ENCODE assay signal across 18 mouse cellular contexts in genomic region chr1:73972726-73973125, GRCm38 (mm10).
DNase-seq lines count a peak whose midpoint lies in the region; ATAC-seq and TF ChIP-seq lines count a peak whose summit lies in the region.
"Had no signal": no experiment of that assay in that cellular context is flagged by ENCODE, and none has a peak within 500 bp of the region (broad histone marks: within the 10 kb centered on the region; RNA-seq: fewer than 3 reads in every experiment).

No protein-coding gene starts in this region.

- no peak overlapping the region for H3K4me3 ChIP-seq in heart, embryonic 11.5 days (ENCODE audit: low read depth, low read length)
- no peak overlapping the region for H3K4me3 ChIP-seq in kidney, postnatal 0 days (replicated peaks; ENCODE audit: low read depth, low read length)
- H3K4me3 ChIP-seq in limb, embryonic 10.5 days = no peak overlapping the region
- H3K4me3 ChIP-seq: hindbrain, embryonic 12.5 days; midbrain, embryonic 13.5 days had no signal

- intact Hi-C loops in heart, postnatal 36 days (cut with DNase I) = no loop called here

- no peak for TF ChIP-seq CTCF in kidney, postnatal 0 days (IDR thresholded peaks at IDR 0.05; ENCODE audit: low read depth)

- 0 out of 2 replicates have a peak overlapping the region, but pooled peaks have one; percentile 28 for H3K9ac ChIP-seq in heart, embryonic 11.5 days (ENCODE audit: low read depth, low read length)
- H3K9ac ChIP-seq in kidney, postnatal 0 days (ENCODE audit: low read depth, low read length) = no peak overlapping the region
- H3K9ac ChIP-seq: hindbrain, embryonic 12.5 days; midbrain, embryonic 13.5 days had no signal

- 35% methylated on average over 5 of the region's 5 CpGs for WGBS in heart, embryonic 11.5 days (ENCODE audit: insufficient replicate concordance)
- 38% methylated on average over 5 of the region's 5 CpGs for WGBS in kidney, postnatal 0 days
- WGBS in limb, embryonic 10.5 days = 34% methylated on average over 5 of the region's 5 CpGs

- no peak overlapping the region for H3K4me2 ChIP-seq in heart, embryonic 11.5 days
- no peak overlapping the region for H3K4me2 ChIP-seq in kidney, postnatal 0 days (ENCODE audit: low read length)
- H3K4me2 ChIP-seq: hindbrain, embryonic 12.5 days; midbrain, embryonic 13.5 days had no signal

- no peak for DNase-seq in heart, postnatal 36 days
- DNase-seq in kidney, postnatal 0 days (ENCODE audit: low spot score) = no peak
- no peak for DNase-seq in kidney, adult 9 months
- DNase-seq in limb, embryonic 10.5 days (ENCODE audit: low spot score) = no peak
- DNase-seq in layer of hippocampus, postnatal 10 days (ENCODE audit: low spot score in 2 of 2) = no peak
- DNase-seq: cerebellum, adult 9-10 months; gastrocnemius, postnatal 25 days; liver; lung, adult 18-20 months; right cerebral cortex, postnatal 4 days; thymus, adult 18-20 months had no signal

- H3K4me1 ChIP-seq in heart, embryonic 11.5 days (ENCODE audit: control insufficient read depth, insufficient read depth, low read length) = peaks cover 69% of the 10 kb centered on the region
- H3K4me1 ChIP-seq in kidney, postnatal 0 days (replicated peaks; ENCODE audit: insufficient read depth, low read length) = peaks cover 28% of the 10 kb centered on the region
- H3K4me1 ChIP-seq in limb, embryonic 10.5 days = peaks cover 58% of the 10 kb centered on the region

- H3K27ac ChIP-seq in heart, embryonic 11.5 days (ENCODE audit: low read depth, low read length) = peak overlapping the region; percentile 77
- peak overlapping the region; percentile 50; the same call in 1 of the 2 replicates for H3K27ac ChIP-seq in kidney, postnatal 0 days
- H3K27ac ChIP-seq in limb, embryonic 10.5 days = peak overlapping the region; percentile 27; the same call in 1 of the 2 replicates
- H3K27ac ChIP-seq: hindbrain, embryonic 12.5 days; midbrain, embryonic 13.5 days had no signal

- H3K9me3 ChIP-seq in heart, embryonic 11.5 days (replicated peaks; ENCODE audit: control insufficient read depth, low read length) = no peaks in the 10 kb centered on the region
- no peaks in the 10 kb centered on the region for H3K9me3 ChIP-seq in kidney, postnatal 0 days (replicated peaks; ENCODE audit: low read length)
- H3K9me3 ChIP-seq in limb, embryonic 10.5 days (replicated peaks) = no peaks in the 10 kb centered on the region
- H3K9me3 ChIP-seq: hindbrain, embryonic 12.5 days; midbrain, embryonic 13.5 days had no signal

- no peak for ATAC-seq in heart, embryonic 11.5 days (replicated peaks; ENCODE audit: insufficient number of reproducible peaks, low FRiP score, low TSS enrichment)
- ATAC-seq in kidney, postnatal 0 days (replicated peaks; ENCODE audit: low FRiP score, low read depth) = no peak
- no peak for ATAC-seq in megakaryocyte, adult 5-6 weeks (ENCODE audit: poor library complexity, severe bottlenecking)
- ATAC-seq: activated CD4-positive, CD25-positive, alpha-beta regulatory T cell, adult 4 months; inflammation-experienced regulatory T-cells, adult 6 months; midbrain, embryonic 13.5 days; Patski had no signal

- H3K36me3 ChIP-seq in heart, embryonic 11.5 days (ENCODE audit: control insufficient read depth, insufficient read depth, low read length) = peaks cover 3% of the 10 kb centered on the region
- H3K36me3 ChIP-seq in kidney, postnatal 0 days (ENCODE audit: insufficient read depth, low read length) = peaks cover 29% of the 10 kb centered on the region; the same call in 1 of the 2 replicates
- H3K36me3 ChIP-seq in limb, embryonic 10.5 days = peaks cover 68% of the 10 kb centered on the region
- H3K36me3 ChIP-seq: midbrain, embryonic 13.5 days had no signal

- H3K27me3 ChIP-seq in heart, embryonic 11.5 days (ENCODE audit: control insufficient read depth, insufficient read depth, low read length) = no peaks in the 10 kb centered on the region
- no peaks in the 10 kb centered on the region for H3K27me3 ChIP-seq in kidney, postnatal 0 days (ENCODE audit: insufficient read depth, low read length)
- H3K27me3 ChIP-seq in limb, embryonic 10.5 days (ENCODE audit: low read depth, poor library complexity, severe bottlenecking) = no peaks in the 10 kb centered on the region
- H3K27me3 ChIP-seq: hindbrain, embryonic 12.5 days; Patski had no signal

Comparison
In these comparisons a context has a peak if more than half of its experiments do, and no peak if none do; other contexts are left out.
1. H3K27ac ChIP-seq: peak in every context shown above with its lines; median percentile 77 in heart, embryonic 11.5 days; 50 in kidney, postnatal 0 days; 27 in limb, embryonic 10.5 days.